Mouse (Mus musculus): Measurements from ENCODE around the gene Krtap6-5.
"Not testable (repeated sequence)": the region's sequence is repeated elsewhere in the genome, so short reads cannot be mapped to it uniquely, and the experiment has no call there.

The Krtap6-5 gene

DNA sequence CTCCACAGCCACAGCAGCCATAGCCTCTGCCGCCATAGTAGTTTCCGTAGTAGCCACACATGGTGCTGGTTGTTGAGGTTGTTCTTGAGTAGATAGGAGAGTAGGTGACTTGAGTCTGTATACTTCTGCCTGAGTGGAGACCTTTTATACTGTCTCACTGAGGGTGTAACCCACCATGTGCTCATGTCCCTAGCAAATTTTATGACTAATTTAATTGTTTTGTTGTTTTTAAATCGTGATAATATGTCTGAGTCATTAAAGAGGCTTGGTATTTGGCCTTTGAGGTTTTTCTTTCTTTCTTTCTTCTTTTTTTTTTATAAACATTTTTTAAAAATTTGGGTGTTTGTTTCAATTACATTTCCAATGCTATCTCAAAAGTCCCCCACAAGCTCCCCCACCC is at the start of gene Krtap6-5:
TSS of gene Krtap6-5 (minus strand) at position 101 of the 400 bp plus-strand sequence.
- DNase-seq (ENCODE audit: low spot score), result no peak

DNA sequence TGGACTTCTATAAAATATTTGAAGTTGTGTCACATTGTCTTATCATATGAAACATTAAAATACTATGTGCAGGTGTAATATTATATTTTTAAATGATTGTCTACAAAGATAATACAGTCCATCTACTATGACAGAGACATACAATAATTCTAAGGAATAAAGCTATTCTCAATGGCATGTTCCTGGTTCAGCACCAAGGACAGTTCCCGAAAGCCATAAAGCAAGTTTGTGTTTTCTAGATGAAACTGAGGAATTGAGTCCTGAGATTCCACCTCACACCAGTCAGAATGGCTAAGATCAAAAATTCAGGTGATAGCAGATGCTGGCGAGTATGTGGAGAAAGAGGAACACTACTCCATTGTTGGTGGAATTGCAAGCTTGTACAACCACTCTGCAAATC is 23.4 kb upstream of the Krtap6-5 start:
- peak; percentile 63 for DNase-seq (ENCODE audit: low spot score)

GRCm38 (mm10) chr16:89063902-89064301 is 16.2 kb upstream of the Krtap6-5 start, which contains the start of gene 1110025L11Rik:
Gene 1110025L11Rik (minus strand): TSS chr16:89064002.
- DNase-seq (ENCODE audit: low spot score), result not testable (repeated sequence)

GRCm38 (mm10) chr16:89041372-89041771 is 6.3 kb downstream of the Krtap6-5 start, which contains the start of gene Gm10228:
Gene Gm10228 (minus strand): TSS chr16:89041472.
- not testable (repeated sequence) for DNase-seq (ENCODE audit: low spot score)

GRCm38 (mm10) chr16:89031399-89031798 is 16.3 kb downstream of the Krtap6-5 start, which contains the start of gene Krtap6-1:
Gene Krtap6-1 (plus strand): TSS chr16:89031699.
- DNase-seq (ENCODE audit: low spot score), result not testable (repeated sequence)

- DNase-seq (ENCODE audit: low spot score), result not testable (repeated sequence)
Observed at GRCm38 (mm10) chr16:89014984-89015383, 32.7 kb downstream of the Krtap6-5 start, which contains the start of gene Gm10229. Gene Gm10229 (plus strand): TSS chr16:89015284.

DNA sequence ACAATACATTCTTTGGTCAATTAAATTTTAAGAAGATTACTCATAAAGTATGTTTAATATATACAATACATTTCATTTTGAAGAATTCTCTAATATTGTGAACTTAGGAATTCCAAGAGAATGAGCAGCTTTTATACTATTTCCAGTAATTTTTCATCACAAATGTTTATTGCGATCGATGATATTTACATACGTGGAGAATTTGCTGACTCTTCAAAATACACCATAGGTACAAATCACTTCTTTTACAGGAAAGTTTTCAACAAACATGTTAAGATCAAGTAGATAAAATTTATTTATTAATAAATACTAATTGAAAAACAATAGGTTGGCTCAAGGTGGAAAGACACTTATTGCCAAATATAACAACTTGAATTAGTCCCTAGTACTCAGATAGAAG is 33.7 kb downstream of the Krtap6-5 start:
- no peak for DNase-seq (ENCODE audit: low spot score)

DNA sequence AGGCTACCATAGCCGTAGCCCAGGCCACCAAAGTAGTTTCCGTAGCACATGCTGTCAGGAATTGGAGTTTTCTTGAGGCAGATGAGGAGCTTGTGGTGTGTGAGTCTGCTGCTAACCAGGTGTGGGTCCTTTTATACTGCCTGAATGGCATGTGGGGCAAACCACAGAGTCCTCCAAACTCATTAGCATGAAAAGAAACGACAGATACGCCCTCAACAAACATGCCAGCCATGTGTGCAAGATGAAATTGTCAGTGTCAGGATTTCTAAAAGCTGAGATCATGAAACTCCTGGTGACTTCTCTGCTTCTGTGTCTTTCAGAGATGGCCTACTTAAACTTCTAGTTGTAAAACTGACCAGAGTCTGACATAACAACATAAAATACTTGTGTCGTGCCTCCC is 37.0 kb downstream of the Krtap6-5 start, which contains the start of gene Krtap22-2:
TSS of gene Krtap22-2 (minus strand) at position 101 of the 400 bp plus-strand sequence.
- no peak for DNase-seq (ENCODE audit: low spot score)
